Mouse (Mus musculus) splenic B cell, adult 2 months (primary cell): ENCODE results near the gene Olfr1002.
"Not testable (repeated sequence)": the region's sequence is repeated elsewhere in the genome, so short reads cannot be mapped to it uniquely, and the experiment has no call there.

Source experiments
- DNase-seq: peaks from one replicate; pipeline ENCODE4 v3.0.0-alpha.2; 2011; ENCODE audit warnings: low read depth, low spot score
- H3K27me3 ChIP-seq: 2 replicates; pipeline ENCODE4 v1.6.1; 2012; ENCODE audit warnings: mild to moderate bottlenecking, low read length, moderate library complexity, mixed read lengths; ENCODE audit not compliant: control insufficient read depth, poor library complexity, insufficient read depth, severe bottlenecking
- H3K36me3 ChIP-seq: 2 replicates; pipeline ENCODE4 v1.6.1; 2012; ENCODE audit warnings: mild to moderate bottlenecking, low read length, moderate library complexity, mixed read lengths; ENCODE audit not compliant: control insufficient read depth, poor library complexity, insufficient read depth, severe bottlenecking

The Olfr1002 gene

GRCm38 (mm10) chr2:85650604-85651003 is at the start of gene Olfr1002:
TSS of gene Olfr1002 (minus strand) at chr2:85650704.
- Histone ChIP-seq H3K27me3 (no peaks in the 10 kb centered on the region), H3K36me3 (no peaks in the 10 kb centered on the region)
- no peak for DNase-seq

- H3K27me3 ChIP-seq = no peaks in the 10 kb centered on the region
- DNase-seq = no peak
- H3K36me3 ChIP-seq = no peaks in the 10 kb centered on the region
Observed at GRCm38 (mm10) chr2:85689131-85689530, 38.6 kb upstream of the Olfr1002 start, which contains the start of gene Olfr1008. TSS of gene Olfr1008 (plus strand) at chr2:85689431.

- no peaks in the 10 kb centered on the region for H3K27me3 ChIP-seq
- no peaks in the 10 kb centered on the region for H3K36me3 ChIP-seq
- no peak for DNase-seq
Observed at GRCm38 (mm10) chr2:85678667-85679066, 28.2 kb upstream of the Olfr1002 start, which contains the start of gene Olfr1006. TSS of gene Olfr1006 (minus strand) at chr2:85678767.

- not testable (repeated sequence) for H3K27me3 ChIP-seq, DNase-seq, H3K36me3 ChIP-seq
Observed at GRCm38 (mm10) chr2:85664355-85664754, 13.9 kb upstream of the Olfr1002 start, which contains the start of gene Olfr154. TSS of gene Olfr154 (minus strand) at chr2:85664455.

- no peak for DNase-seq
- H3K36me3 ChIP-seq = no peaks in the 10 kb centered on the region
- no peaks in the 10 kb centered on the region for H3K27me3 ChIP-seq
Observed at GRCm38 (mm10) chr2:85611803-85612202, 38.7 kb downstream of the Olfr1002 start, which contains the start of gene Olfr1000. TSS of gene Olfr1000 (minus strand) at chr2:85611903.
